Mouse (Mus musculus): ENCODE measurements around the gene D16Ertd472e. TPM values are rescaled to one million over a fixed set of nuclear protein-coding genes. Genes with fewer than 3 reads are reported as not detected.

Gene D16Ertd472e
- 3.3 and 3.4 TPM in 2 replicates for polyA plus RNA-seq (2015; fragmentation: Nextera tagmentation; extraction: Ambion mirVana)

DNA sequence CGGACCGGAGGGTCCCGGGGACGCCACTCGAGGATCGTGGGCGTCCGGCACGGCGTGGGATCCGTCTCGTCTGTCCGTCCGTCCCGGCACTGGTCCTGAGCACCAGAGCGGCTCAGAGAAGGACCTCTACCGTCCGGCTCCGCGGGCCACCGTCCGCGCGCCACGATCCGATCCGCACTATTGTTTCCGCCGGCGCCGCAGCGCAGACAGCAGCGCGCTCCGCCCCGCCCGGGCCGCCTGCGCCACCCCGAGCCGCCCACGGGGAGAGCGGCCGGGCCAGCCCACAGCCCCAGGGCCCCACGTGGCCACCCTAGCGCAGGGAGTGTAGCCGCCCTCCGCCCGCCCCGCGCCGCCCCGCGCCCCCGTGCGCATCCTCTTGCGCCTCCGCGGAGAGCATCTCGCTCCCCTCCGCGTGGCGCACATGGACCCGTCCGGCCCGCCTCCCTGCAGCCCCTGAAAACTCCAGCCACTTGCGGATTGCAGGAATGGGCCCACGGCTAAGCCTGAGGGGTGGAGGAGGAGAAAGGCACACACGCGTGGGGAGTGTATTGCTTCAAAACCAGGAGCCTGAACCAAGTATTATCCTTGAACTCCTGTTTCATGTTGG is at the start of gene D16Ertd472e:
Gene D16Ertd472e (minus strand): TSS at position 231 of the 607 bp plus-strand sequence.
- Histone ChIP-seq H3K9me3 (replicated peaks; ENCODE audit: control insufficient read depth, low read length) (no peaks in the 10 kb centered on the region), H3K4me2 (ENCODE audit: low read depth, low read length) (peak within 1 kb of the TSS; percentile 71), H3K27ac (ENCODE audit: low read length) (peak within 1 kb of the TSS; percentile 72), H3K36me3 (ENCODE audit: control insufficient read depth, insufficient read depth) (no peaks in the 10 kb centered on the region), H3K27me3 (ENCODE audit: control insufficient read depth, insufficient read depth, low read depth, low read length) (no peaks in the 10 kb centered on the region), H3K4me3 (ENCODE audit: low read depth, low read length) (peak within 1 kb of the TSS; percentile 69), H3K9ac (ENCODE audit: low read depth, low read length) (peak within 1 kb of the TSS; percentile 66), H3K4me1 (ENCODE audit: control insufficient read depth, low read depth, low read length) (no peaks in the 10 kb centered on the region)
- WGBS (ENCODE audit: insufficient replicate concordance): under 1% methylated on average over 64 of the region's 70 CpGs
- ATAC-seq (ENCODE audit: low read depth): peak; percentile 94

DNA sequence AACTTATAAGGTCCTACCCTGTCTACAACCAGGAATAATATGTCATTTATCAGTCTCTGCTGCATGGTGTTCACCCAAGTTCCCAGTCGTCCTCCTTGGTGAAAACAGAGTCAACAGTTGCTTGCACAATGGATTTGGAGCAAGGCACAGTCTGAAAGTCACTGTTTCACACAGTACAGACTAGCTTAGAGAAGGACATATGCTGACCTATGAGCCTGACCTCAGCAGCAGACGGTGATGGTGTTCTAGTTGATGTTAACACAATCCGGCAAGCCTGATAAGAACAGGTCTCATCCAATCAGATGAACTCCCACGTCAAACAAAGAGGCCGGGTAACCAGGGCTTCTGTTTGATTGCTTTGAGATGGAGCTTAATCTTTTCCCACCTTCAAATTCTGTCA is 46.2 kb upstream of the D16Ertd472e start:
- no peaks in the 10 kb centered on the region for H3K27me3 ChIP-seq (ENCODE audit: control insufficient read depth, insufficient read depth, low read depth, low read length)
- WGBS (ENCODE audit: insufficient replicate concordance): 40% methylated on average over 5 of the region's 5 CpGs
- peak; percentile 97 for ATAC-seq (ENCODE audit: low read depth)

DNA sequence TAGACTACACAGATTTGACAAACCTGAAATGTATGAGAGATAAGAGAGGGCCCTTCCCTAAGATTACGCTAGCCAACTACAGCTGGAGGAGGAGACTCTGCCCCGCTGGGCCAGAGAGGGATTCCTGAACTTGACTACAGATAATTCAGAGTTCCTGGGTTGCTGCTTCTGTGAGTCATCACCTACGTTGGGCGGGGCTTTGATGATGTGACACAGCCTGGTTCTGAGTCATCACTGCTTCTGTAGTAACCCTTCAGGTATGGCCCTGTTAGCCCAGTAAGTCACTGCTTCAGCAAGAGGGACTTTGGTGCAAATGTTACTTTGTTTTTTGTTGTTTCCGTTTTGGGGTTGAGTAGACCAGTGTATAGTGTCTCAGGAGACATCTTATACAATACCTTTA is 42.9 kb upstream of the D16Ertd472e start:
- H3K27me3 ChIP-seq (ENCODE audit: control insufficient read depth, insufficient read depth, low read depth, low read length): no peaks in the 10 kb centered on the region
- 53% methylated on average over 5 of the region's 5 CpGs for WGBS (ENCODE audit: insufficient replicate concordance)
- H3K4me3 ChIP-seq (ENCODE audit: low read depth, low read length): no peak overlapping the region
- no peak overlapping the region for H3K9ac ChIP-seq (ENCODE audit: low read depth, low read length)
- H3K9me3 ChIP-seq (replicated peaks; ENCODE audit: control insufficient read depth, low read length): no peaks in the 10 kb centered on the region
- ATAC-seq (ENCODE audit: low read depth): no peak
- no peak overlapping the region for H3K4me2 ChIP-seq (ENCODE audit: low read depth, low read length)
- H3K36me3 ChIP-seq (ENCODE audit: control insufficient read depth, insufficient read depth): no peaks in the 10 kb centered on the region
- no peak overlapping the region for H3K27ac ChIP-seq (ENCODE audit: low read length)
- no peaks in the 10 kb centered on the region for H3K4me1 ChIP-seq (ENCODE audit: control insufficient read depth, low read depth, low read length)

More for the DNA sequence above, 46.2 kb upstream of the D16Ertd472e start:
- no peak overlapping the region for H3K27ac ChIP-seq (ENCODE audit: low read length)
- H3K9ac ChIP-seq (ENCODE audit: low read depth, low read length): no peak overlapping the region
- H3K4me3 ChIP-seq (ENCODE audit: low read depth, low read length): no peak overlapping the region
- no peaks in the 10 kb centered on the region for H3K9me3 ChIP-seq (replicated peaks; ENCODE audit: control insufficient read depth, low read length)
- H3K4me1 ChIP-seq (ENCODE audit: control insufficient read depth, low read depth, low read length): no peaks in the 10 kb centered on the region
- H3K4me2 ChIP-seq (ENCODE audit: low read depth, low read length): no peak overlapping the region
- H3K36me3 ChIP-seq (ENCODE audit: control insufficient read depth, insufficient read depth): no peaks in the 10 kb centered on the region

DNA sequence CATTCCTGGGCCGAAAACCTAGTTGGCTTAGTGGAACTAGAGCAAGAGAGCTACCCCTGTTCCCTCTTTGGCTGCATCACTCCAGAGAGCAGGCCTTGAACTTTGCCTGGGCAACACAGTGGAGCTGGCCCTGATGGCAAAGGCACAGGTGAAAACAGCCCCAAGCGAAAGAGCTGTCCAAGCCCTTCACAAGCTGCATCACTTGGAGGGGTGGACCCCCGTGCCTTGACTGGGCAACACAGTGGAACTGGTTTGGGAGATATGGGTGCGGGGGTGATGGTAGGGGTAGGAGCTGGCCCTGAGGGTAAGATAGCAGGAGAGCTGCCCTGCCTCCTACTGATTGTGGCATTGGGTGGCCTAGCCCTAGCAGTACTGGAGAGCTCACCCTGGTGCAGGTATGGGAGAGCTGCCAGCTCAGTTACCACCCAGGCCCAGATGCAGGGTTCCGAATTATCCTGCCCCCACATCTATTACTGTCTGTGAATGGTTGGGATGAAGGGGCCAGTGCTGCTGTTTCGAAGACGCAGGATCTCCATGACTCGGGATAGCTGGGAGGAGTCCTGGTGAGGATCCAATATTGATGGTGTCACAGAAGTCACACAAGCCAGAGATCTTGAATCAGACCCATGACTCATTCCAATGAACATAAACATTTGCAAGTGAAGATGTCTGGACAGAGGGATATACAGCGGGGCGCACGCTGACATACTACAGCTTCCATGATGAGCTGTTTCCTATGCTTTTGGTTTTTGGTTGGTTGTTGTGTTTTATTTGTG is 41.4 kb upstream of the D16Ertd472e start:
- Histone ChIP-seq H3K27me3 (ENCODE audit: control insufficient read depth, insufficient read depth, low read depth, low read length) (no peaks in the 10 kb centered on the region), H3K9ac (ENCODE audit: low read depth, low read length) (no peak overlapping the region), H3K4me1 (ENCODE audit: control insufficient read depth, low read depth, low read length) (no peaks in the 10 kb centered on the region), H3K9me3 (replicated peaks; ENCODE audit: control insufficient read depth, low read length) (no peaks in the 10 kb centered on the region), H3K27ac (ENCODE audit: low read length) (no peak overlapping the region), H3K4me2 (ENCODE audit: low read depth, low read length) (no peak overlapping the region), H3K4me3 (ENCODE audit: low read depth, low read length) (no peak overlapping the region), H3K36me3 (ENCODE audit: control insufficient read depth, insufficient read depth) (no peaks in the 10 kb centered on the region)
- ATAC-seq (ENCODE audit: low read depth): no peak
- 74% methylated on average over 11 of the region's 11 CpGs for WGBS (ENCODE audit: insufficient replicate concordance)

DNA sequence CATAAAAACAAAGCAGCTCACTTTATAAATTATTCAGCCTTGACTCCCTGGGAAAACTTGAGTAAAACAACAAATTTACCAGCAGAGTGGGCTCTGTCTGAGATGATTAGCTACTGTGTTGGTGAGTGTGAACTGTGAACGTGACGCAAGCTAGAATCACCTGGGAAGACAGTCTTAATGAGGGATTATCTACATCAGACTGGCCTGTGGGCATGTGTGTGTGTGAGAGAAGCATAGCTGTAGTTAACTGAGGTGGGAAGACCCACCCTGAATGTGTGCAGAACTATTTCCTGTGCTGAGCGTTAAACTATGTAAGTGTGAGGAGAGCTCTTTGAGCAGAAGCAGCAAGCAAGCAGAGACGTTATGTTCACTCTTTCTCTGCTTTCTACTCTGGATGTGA is 29.7 kb upstream of the D16Ertd472e start:
- Histone ChIP-seq H3K27me3 (ENCODE audit: control insufficient read depth, insufficient read depth, low read depth, low read length) (no peaks in the 10 kb centered on the region), H3K9ac (ENCODE audit: low read depth, low read length) (no peak overlapping the region), H3K4me2 (ENCODE audit: low read depth, low read length) (no peak overlapping the region), H3K27ac (ENCODE audit: low read length) (no peak overlapping the region), H3K9me3 (replicated peaks; ENCODE audit: control insufficient read depth, low read length) (no peaks in the 10 kb centered on the region), H3K36me3 (ENCODE audit: control insufficient read depth, insufficient read depth) (no peaks in the 10 kb centered on the region), H3K4me1 (ENCODE audit: control insufficient read depth, low read depth, low read length) (no peaks in the 10 kb centered on the region), H3K4me3 (ENCODE audit: low read depth, low read length) (no peak overlapping the region)
- 58% methylated on average over 4 of the region's 4 CpGs for WGBS (ENCODE audit: insufficient replicate concordance)
- no peak for ATAC-seq (ENCODE audit: low read depth)

DNA sequence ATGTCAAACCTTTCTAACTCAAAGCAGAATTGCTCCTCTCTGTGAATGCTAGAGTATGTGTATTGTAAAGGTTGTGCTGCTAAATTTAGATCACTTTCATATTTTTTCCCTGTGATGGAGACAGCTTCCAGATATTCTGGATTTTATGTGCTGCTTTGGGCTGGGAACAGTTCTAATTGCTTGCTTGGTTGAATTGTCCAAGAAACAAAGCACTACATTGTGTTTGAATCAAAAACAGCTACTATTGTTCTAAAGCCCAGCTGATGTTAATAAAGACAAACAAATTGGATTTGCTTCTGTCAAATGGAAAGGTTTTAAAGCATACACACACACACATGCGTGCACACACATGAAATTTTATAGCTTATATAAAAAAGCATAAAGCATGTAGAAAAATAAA is 22.4 kb upstream of the D16Ertd472e start:
- Histone ChIP-seq H3K9ac (ENCODE audit: low read depth, low read length) (no peak overlapping the region), H3K9me3 (replicated peaks; ENCODE audit: control insufficient read depth, low read length) (no peaks in the 10 kb centered on the region), H3K4me3 (ENCODE audit: low read depth, low read length) (no peak overlapping the region), H3K4me1 (ENCODE audit: control insufficient read depth, low read depth, low read length) (no peaks in the 10 kb centered on the region), H3K27ac (ENCODE audit: low read length) (no peak overlapping the region), H3K36me3 (ENCODE audit: control insufficient read depth, insufficient read depth) (no peaks in the 10 kb centered on the region), H3K27me3 (ENCODE audit: control insufficient read depth, insufficient read depth, low read depth, low read length) (no peaks in the 10 kb centered on the region), H3K4me2 (ENCODE audit: low read depth, low read length) (no peak overlapping the region)
- WGBS (ENCODE audit: insufficient replicate concordance): 67% methylated on average over 1 of the region's 1 CpGs
- ATAC-seq (ENCODE audit: low read depth): no peak

DNA sequence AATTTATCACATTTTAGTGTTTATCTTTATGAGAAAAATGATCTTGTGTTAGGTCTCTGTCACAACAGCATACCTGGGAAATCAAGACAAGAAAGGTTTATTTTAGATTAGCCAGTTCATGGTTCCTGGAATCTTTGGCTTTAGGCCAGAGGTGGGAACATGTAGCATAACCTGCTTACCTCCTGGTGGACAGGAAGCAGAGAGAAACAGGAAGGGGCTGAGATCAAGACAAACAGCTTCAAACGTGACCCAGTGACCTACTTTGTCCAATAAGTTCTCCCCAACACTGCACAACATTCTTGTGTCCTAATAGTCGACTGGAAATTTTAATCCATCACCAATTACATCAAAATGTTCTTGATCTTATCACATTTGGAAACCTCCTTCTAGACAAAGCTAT is 19.9 kb upstream of the D16Ertd472e start:
- no peaks in the 10 kb centered on the region for H3K4me1 ChIP-seq (ENCODE audit: control insufficient read depth, low read depth, low read length)
- no peak overlapping the region for H3K27ac ChIP-seq (ENCODE audit: low read length)
- H3K27me3 ChIP-seq (ENCODE audit: control insufficient read depth, insufficient read depth, low read depth, low read length): no peaks in the 10 kb centered on the region
- H3K9ac ChIP-seq (ENCODE audit: low read depth, low read length): no peak overlapping the region
- H3K36me3 ChIP-seq (ENCODE audit: control insufficient read depth, insufficient read depth): no peaks in the 10 kb centered on the region
- H3K4me2 ChIP-seq (ENCODE audit: low read depth, low read length): no peak overlapping the region
- no peak overlapping the region for H3K4me3 ChIP-seq (ENCODE audit: low read depth, low read length)
- H3K9me3 ChIP-seq (replicated peaks; ENCODE audit: control insufficient read depth, low read length): no peaks in the 10 kb centered on the region
- WGBS (ENCODE audit: insufficient replicate concordance): 15% methylated on average over 2 of the region's 2 CpGs
- ATAC-seq (ENCODE audit: low read depth): no peak

DNA sequence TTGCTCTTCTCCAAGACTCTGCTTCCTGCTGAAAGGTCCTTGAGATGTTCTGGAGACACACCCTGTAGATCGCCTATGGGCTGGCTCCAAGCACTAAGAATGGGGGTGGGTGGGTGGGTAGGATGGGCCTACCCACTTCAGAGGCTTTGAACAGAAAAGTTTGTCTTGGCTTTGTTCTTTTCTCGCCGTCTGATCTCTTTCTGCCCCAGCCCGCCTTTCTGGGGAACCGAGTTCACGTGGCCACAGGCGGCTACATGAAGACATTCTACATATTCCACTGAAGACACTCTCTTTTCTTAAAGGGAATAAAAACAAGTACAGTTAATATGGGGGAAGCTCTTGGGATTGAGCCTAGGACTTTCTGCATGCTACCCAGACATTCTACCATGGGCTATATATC is 19.3 kb upstream of the D16Ertd472e start:
- Histone ChIP-seq H3K36me3 (ENCODE audit: control insufficient read depth, insufficient read depth) (no peaks in the 10 kb centered on the region), H3K4me1 (ENCODE audit: control insufficient read depth, low read depth, low read length) (no peaks in the 10 kb centered on the region), H3K27ac (ENCODE audit: low read length) (no peak overlapping the region), H3K4me3 (ENCODE audit: low read depth, low read length) (no peak overlapping the region), H3K9me3 (replicated peaks; ENCODE audit: control insufficient read depth, low read length) (no peaks in the 10 kb centered on the region), H3K4me2 (ENCODE audit: low read depth, low read length) (no peak overlapping the region), H3K27me3 (ENCODE audit: control insufficient read depth, insufficient read depth, low read depth, low read length) (no peaks in the 10 kb centered on the region), H3K9ac (ENCODE audit: low read depth, low read length) (no peak overlapping the region)
- no peak for ATAC-seq (ENCODE audit: low read depth)
- WGBS (ENCODE audit: insufficient replicate concordance): 67% methylated on average over 7 of the region's 7 CpGs

DNA sequence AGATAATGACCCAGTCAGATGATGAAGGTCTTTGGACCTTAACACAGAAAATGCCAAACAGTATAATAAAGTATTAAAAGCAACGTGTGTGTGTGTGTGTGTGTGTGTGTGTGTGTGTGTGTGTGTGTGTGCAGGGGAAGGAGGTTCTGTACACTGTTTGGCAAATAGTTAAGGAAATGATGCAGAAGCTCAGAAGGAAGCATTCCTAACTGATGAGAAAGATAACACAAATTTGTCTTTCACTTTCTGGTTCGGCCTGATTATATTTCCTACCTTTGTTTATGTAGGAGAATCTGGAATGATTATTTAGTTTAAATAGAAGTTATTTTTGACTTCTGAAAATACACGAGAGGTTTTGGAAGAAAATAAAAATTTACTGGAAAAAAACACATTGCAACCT is 17.6 kb upstream of the D16Ertd472e start:
- H3K36me3 ChIP-seq (ENCODE audit: control insufficient read depth, insufficient read depth): no peaks in the 10 kb centered on the region
- ATAC-seq (ENCODE audit: low read depth): no peak
- no peaks in the 10 kb centered on the region for H3K9me3 ChIP-seq (replicated peaks; ENCODE audit: control insufficient read depth, low read length)
- H3K27ac ChIP-seq (ENCODE audit: low read length): no peak overlapping the region
- H3K9ac ChIP-seq (ENCODE audit: low read depth, low read length): no peak overlapping the region
- no peak overlapping the region for H3K4me3 ChIP-seq (ENCODE audit: low read depth, low read length)
- no peak overlapping the region for H3K4me2 ChIP-seq (ENCODE audit: low read depth, low read length)
- 36% methylated on average over 3 of the region's 3 CpGs for WGBS (ENCODE audit: insufficient replicate concordance)
- H3K4me1 ChIP-seq (ENCODE audit: control insufficient read depth, low read depth, low read length): no peaks in the 10 kb centered on the region
- H3K27me3 ChIP-seq (ENCODE audit: control insufficient read depth, insufficient read depth, low read depth, low read length): no peaks in the 10 kb centered on the region

All from liver, embryonic 16.5 days (tissue).